Mouse (Mus musculus): ENCODE data around the gene Tpcn2. TPM values are rescaled to one million over a fixed set of nuclear protein-coding genes. Genes with fewer than 3 reads are reported as not detected.

Tpcn2 gene
- 12.6 and 17.1 TPM in 2 replicates for polyA plus RNA-seq (2012; rRNA removed)

DNA sequence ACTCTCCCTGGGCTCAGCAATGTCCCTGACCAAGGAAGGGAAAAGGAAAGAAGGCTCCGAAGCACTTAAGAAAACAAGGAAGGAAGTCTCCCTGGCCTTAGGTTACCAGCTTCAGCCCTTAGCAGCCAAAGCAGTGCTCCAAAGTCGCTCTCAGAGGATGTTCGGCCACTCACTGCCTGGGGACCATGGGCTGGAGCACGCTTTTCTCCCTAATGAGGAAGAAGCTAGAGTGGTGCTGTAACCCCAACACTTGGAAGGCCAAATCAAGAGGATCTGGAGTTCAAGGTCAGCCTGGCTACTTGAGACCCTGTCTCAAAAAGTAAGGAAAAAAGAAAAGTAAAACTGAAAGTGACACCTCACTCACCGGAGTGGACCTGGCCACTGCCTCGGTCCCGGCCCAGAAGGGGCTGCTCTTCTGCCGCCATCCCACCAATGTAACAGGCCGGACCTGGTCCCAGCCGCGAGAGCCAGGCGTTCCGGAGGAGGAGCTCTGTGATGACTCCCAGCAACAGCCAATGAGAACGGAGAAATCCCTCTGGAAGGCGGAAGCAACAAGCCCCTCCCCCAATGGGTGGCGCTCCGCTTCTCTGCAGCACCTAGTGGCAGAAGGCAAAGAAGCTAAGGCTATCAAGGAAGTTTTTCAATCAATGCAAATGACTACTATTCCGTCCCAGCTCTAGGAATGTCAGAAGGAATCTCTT is at the start of gene Tpcn2:
Tpcn2 (minus strand) TSS at position 525 of the 701 bp plus-strand sequence.
- WGBS = under 1% methylated on average over 18 of the region's 18 CpGs
- DNase-seq (ENCODE audit: low read depth, low spot score) = peak; percentile 90

DNA sequence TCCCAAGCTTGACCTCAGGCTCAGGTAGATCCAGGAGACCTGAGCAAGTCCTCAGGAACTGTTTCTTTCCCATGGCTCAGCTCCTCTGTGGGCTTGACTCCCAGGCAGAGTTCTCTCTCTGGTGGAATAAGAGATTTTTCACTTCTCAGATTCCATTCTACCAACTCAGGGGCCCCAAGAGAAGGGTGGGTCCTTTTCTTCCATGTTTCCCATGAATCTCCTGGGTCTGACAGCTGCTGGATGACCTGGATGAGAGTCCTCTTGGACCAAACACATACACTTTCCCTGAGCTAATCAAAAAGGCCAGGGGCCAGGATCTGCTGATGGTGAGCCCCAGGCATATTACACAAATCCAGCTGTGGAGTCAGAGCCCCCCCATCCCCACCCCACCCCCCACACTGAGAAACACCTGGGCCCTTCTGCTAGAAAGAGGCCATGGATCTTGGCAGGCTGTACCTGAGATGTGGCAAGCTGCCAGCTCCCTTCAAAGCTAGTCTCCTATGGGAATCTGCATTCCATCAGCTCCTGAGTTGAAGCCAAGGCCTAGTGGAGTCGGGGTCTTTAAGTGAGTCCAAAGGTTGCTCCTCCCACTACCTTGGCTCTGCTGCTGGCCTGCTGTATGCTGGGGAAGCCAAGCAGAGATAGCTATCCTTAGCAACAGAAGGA is 48.7 kb upstream of the Tpcn2 start:
- 23% methylated on average over 1 of the region's 1 CpGs for WGBS

DNA sequence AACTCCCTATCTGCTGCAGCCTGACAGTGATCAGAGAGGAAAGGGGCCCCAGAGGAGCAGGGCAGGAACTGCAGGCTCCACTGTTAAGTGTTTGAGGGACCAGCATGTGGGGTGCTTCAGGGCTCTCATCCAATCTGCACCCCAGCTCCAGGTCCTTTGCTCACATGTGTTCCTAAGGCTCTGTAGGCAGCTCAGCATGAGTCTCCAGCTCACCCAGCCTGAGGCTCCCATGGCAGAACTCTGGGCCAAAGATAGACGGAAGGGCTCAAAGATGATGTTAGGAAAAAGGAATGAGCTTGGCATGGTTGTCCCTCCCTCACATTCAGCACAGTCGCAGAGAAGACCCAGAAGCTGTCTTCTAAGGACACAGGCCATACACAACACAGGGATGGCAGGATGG is 46.8 kb upstream of the Tpcn2 start:
- 69% methylated on average over 2 of the region's 2 CpGs for WGBS
- DNase-seq (ENCODE audit: low read depth, low spot score) = no peak

More for the DNA sequence above, 48.7 kb upstream of the Tpcn2 start:
- no peak for DNase-seq (ENCODE audit: low read depth, low spot score)

DNA sequence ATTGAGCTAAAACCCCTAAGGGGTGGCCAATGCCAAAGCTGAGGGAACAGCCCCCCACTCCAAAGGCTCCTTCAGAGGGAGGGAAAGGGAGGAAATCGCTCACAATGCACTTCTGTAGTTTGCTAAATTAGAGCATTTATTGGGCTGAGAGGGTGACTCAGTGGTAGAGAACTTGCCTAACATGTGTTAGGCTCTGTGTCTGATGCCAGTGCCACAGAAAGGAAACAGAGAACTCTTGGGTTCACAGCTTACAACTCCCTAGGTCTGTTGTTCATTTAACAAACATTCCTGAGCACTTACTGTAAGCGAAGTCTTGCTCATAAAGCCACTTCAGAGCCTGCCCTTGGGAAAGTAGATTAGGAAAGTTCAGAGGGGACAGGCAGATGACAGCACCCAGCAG is 46.2 kb upstream of the Tpcn2 start:
- WGBS = 59% methylated on average over 2 of the region's 2 CpGs
- DNase-seq (ENCODE audit: low read depth, low spot score) = no peak

DNA sequence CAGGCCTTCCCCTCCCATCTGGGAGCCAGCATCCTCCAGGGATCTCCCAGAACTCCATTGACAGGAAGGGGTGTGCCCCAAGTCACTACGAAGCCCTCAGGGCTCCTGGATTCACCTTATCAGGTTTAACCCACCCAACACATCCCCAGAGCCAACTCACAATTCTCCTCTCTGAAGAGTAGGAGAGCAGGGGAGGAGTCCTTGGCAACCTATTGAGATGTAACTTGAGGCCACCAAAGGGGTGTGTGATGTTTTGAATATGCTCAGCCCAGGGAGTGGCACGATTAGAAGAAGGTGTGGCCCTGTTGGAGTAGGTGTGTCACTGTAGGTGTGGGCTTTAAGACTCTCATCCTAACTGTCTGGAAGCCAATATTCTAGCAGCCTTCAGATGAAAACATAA is 41.9 kb upstream of the Tpcn2 start:
- no peak for DNase-seq (ENCODE audit: low read depth, low spot score)
- 25% methylated on average over 2 of the region's 2 CpGs for WGBS

DNA sequence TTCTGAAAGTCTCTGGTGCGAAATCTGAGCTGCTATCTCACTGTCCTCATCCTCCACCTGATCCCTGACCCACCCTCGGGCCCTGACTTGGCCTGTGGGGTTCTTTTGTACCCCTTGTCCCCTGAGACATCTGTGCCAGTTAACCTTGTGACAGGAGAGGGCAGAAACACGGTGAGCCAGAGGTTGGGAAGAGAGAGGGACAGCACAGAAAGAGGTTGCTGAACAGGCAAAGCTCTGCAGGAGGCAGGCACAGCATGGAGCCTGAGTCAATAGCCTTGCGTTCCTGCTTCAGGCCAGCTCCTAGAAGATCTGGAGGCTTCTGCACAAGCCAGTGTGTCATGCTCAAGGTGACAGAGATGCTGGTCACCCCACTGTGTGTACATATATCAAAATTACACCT is 39.8 kb upstream of the Tpcn2 start:
- 45% methylated on average over 4 of the region's 4 CpGs for WGBS
- DNase-seq (ENCODE audit: low read depth, low spot score) = no peak

DNA sequence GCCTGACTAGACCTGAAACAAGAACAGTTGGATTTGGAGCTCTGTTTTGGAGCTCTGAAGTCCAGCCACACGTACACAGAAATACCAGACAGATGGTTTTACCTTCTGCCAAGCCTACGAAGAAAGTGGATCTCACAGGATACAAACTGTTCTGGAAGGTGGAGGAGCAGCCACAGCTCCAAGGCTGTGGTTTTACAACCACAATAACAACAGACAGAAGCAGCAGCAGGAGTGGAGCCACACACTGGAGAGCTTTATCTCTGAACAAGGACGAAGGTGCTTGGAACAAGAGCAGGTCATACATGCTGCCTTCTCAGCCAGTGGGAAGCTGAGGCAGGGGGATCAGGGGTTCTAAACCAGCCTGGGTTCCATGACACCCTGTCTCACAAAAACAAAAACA is 35.7 kb upstream of the Tpcn2 start:
- DNase-seq (ENCODE audit: low read depth, low spot score) = no peak
- WGBS = 43% methylated on average over 3 of the region's 3 CpGs

DNA sequence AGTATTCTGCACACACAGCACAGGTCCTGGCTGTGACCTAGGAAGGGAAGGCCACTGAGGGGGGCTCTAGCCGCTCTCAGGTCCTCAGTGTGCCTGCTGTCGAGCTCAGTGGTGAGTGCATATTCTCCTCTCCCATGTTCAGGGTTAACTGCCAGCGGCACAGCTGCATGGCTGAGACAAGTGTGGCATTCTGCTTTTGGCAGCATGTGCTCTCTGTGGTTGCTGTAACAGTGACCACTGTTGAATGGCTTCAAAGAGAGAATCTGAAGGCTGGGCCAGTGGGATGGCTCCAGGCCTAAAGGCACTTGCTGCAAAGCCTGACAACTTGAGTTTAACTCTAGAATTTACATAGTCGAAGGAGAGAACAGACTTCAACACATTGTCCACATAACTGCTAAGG is 33.7 kb upstream of the Tpcn2 start:
- whole genome bisulfite sequencing = 75% methylated on average over 4 of the region's 4 CpGs
- DNase-seq (ENCODE audit: low read depth, low spot score) = no peak

DNA sequence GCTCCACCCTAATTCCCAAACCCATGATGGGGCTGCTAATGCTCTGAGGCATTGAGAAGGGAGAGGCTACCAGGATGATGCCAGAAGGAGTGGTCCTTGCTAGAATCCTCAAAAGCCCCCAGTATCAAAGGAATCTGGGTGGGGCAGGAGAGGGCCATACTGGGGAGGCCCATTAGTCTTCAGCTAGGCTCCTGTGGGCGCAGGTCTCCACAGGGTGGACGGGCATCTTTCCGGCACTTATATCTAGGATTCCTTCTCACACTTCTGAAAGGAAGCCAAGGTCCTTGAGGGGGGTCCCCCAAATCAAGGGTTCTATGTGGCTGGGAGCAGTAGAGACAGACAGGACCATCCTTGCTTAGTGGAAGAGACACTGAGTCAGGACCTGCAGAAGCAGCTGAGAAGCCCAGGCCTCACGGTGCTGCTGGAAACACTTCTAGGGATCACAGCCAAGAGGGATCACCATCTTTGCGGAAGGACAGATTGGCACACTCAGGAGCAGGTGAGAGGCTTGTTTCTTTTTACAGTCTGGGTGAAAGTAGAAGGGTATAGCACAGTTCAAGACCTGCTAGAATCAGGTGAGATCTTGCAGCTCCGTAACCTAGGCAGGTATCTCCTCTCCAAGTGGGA is 31.1 kb upstream of the Tpcn2 start, which contains the start of gene Mrgprd:
Mrgprd (plus strand) TSS at position 51 of the 627 bp plus-strand sequence.
- DNase-seq (ENCODE audit: low read depth, low spot score) = no peak
- 83% methylated on average over 6 of the region's 6 CpGs for WGBS

DNA sequence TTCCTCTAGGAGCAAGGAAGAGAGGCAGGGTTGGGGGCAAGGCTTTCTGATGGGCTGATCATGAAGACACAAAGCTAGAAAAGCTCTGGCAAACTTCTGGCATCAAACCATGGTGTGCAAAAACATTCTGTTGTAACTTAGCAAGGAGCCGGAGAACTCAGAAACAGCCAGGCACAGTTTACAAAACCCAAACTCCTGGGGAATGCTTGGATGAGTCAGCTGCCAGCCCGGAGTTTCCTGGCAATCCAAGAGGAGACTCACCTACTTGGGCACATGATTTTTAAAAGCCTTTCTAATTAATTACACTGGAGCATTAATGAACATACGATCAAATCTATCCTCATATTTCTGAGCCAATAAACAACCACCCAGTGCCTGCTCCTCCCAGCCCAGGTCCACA is 28.3 kb upstream of the Tpcn2 start:
- DNase-seq (ENCODE audit: low read depth, low spot score) = no peak
- whole genome bisulfite sequencing = 74% methylated on average over 3 of the region's 3 CpGs

DNA sequence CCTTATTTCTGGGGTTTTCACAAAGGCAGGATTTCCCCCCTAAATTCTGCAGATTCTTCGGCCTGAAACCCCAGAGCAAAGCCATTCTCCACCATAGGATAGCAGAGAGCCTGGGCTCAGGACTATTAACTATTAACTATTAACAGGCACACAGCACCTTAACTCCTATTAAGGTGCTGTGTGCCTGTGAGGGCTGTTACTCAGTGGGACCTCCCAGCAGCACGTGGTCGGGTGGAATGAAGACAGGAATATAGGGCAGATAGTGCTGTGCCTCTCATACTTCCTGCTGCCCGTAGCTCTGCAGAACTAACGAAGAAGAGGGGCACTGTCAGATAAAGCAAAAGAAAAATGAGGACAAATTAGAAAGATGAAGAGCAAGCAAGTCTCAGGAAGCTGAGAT is 26.7 kb upstream of the Tpcn2 start:
- 54% methylated on average over 5 of the region's 5 CpGs for WGBS
- no peak for DNase-seq (ENCODE audit: low read depth, low spot score)

DNA sequence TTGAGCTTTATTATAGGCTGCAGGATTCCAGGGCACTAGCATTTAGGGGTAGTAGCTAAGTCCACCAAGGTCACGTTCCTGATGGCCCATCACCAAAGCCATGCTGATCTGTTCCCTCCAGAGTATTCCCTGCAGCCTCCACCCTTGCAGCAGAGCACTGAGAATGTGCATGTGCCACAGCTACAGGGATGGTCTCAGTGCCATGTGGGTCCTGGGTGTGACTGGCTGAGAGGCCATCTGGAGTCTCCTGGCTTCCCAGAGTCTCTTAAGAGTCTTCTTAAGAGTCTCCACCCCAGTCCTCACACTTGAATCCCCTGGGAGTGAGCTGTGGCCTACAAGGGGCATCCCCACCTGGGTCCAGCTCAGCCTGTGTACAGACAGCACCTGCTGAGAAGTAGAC is 26.1 kb upstream of the Tpcn2 start:
- no peak for DNase-seq (ENCODE audit: low read depth, low spot score)
- 71% methylated on average over 1 of the region's 1 CpGs for WGBS

DNA sequence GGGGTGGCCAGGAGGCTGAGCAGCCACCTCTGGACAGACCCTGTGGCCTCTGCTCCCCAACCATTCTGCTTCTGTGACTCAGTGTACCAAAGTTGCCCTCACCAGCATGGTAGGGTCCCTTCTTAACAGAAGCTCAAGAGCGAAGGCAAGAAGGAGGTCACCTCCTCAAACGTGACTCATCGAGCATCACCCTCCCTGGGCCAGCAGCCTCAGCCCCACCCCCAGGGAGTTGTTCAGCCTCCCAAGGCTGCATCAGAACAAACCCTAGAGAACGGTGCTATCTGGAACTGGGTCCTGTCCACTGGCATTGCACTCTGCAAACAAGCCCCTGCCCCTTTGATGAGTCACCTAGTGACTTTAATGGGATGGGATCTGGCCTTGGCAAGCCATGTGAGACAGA is 25.1 kb upstream of the Tpcn2 start:
- DNase-seq (ENCODE audit: low read depth, low spot score) = no peak
- WGBS = 21% methylated on average over 4 of the region's 4 CpGs

DNA sequence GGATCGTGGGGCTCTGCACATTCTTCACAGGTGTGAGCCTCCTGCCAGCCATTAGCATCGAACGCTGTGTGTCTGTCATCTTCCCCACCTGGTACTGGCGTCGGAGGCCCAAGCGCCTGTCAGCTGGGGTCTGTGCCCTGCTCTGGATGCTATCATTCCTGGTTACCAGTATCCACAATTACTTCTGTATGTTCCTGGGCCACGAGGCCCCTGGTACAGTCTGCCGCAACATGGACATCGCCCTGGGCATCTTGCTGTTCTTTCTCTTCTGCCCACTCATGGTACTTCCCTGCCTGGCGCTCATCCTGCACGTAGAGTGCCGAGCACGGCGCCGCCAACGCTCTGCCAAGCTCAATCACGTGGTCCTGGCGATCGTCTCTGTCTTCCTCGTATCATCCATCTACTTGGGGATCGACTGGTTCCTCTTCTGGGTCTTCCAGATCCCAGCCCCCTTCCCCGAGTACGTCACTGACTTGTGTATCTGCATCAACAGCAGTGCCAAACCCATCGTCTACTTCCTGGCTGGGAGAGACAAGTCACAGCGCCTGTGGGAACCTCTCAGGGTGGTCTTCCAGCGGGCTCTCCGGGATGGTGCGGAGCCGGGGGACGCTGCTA is 24.4 kb upstream of the Tpcn2 start:
- WGBS = 73% methylated on average over 30 of the region's 30 CpGs
- no peak for DNase-seq (ENCODE audit: low read depth, low spot score)

DNA sequence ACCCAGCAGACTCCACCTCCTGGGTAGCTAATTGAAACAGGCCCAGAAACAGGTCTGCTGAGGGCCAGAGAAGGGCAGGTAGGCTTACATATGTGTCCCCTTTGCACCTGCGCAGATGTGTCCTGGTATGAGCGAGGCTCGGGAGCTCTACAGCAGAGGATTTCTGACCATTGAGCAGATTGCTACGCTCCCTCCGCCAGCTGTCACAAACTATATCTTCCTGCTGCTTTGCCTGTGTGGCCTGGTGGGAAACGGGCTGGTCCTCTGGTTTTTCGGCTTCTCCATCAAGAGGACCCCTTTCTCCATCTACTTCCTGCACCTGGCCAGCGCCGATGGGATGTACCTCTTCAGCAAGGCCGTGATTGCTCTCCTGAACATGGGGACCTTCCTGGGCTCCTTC is 23.8 kb upstream of the Tpcn2 start:
- 93% methylated on average over 10 of the region's 10 CpGs for WGBS
- DNase-seq (ENCODE audit: low read depth, low spot score) = no peak

DNA sequence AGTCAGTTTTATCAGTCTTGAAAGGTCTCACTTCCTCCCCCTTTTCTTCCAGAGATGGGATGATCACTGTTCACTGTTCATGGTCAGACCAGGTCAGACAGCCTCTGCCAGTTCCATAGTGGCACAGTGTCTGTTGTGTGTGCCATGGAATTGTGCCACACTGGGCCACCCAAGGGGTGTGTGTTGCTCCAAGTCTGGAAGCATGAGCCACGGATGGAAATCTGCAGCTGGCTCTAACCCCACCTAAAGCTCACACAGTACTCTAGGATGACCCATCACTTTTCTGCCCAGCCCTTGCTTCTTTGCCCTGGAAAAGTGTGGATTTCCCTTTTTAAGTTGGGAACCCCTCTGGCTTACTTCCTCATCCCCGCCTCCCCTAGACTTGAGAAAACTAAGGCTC is 20.3 kb upstream of the Tpcn2 start:
- 68% methylated on average over 2 of the region's 2 CpGs for WGBS
- DNase-seq (ENCODE audit: low read depth, low spot score) = no peak

DNA sequence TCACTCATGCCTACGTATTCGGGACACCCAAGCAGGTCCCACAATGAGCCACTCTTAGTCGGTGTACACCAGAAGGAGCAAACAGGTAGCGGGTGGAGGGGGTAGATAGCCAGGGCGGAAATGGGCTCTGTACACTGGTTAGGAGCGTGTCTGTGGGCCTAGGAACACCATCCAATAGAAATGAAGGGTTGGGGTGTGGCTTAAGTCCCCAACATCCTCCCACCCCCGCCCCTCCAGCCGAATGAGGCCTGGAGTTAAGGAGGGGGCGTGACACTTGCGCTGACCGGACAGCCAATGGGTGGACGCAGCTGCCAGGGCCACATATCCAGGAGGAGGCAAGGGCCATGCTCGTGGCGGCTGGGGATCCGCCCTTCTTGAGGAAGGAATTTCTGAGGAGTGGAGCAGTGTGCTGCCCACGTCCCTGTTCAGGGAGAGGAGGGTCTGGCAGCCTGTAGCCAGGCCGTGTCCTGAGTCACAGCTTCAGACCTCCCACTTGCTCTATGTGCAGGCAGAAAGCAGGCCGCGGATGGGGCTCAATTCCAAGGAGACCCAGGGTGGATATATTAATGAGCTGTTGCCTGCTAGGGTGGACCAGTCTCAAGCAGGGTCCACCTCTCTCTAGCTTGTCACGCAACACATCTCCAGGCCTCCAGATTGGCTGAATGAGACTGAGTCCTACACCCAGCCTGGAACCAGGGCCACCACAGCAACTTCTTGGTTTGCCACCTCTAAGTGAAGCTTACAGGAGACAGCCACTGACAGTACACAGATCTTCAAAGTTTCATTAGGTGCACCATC is 18.9 kb upstream of the Tpcn2 start:
- no peak for DNase-seq (ENCODE audit: low read depth, low spot score)
- 21% methylated on average over 20 of the region's 20 CpGs for WGBS

DNA sequence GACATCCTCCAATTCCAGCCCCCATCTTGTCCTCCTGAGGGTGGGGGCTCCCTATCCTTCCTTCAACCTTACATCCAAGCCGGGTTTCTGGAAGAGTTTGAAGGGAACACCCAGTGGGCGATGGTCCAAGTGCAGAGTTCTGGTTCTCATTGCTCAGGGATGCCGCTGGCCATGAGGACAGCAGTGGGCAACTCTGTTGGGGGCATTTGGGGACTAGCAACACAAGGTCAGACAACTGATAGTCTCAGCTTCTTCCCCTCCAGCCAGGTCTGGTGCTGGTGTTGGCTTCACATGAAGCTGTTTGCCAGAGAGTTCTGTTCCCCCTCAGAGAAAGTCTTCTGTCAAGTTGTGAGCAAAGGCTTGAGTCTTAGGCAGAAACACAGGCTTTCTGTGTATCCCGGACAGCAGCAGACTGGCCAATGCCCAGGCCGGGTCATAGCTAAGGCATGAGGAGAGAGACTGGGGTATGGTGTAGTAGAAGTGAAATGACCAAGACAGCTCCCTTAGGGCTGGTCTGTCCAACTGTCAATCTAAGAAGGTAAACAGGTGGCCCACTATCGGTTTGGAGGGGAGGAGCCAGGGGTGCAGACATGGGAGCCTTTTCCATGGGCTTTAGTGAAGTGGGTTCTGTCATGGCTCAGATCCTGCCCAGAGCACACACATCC is 17.7 kb upstream of the Tpcn2 start:
- WGBS = 64% methylated on average over 6 of the region's 6 CpGs

DNA sequence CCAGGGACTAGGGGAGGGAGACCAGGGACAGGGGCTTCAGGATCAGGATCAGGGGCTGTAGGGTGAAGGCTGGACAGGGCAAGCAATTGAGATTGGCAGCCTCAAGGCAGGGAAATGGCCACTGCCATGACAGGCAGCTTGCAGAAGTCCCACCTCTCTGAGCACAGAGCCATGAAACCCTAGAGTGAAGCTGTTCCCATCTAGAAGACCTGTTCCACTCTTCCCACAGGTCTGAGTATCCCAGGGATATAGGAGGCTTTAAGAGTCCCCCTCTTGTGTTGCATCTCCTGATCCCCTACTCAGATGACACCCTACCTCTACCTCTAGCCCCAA is 17.2 kb upstream of the Tpcn2 start:
- no peak for DNase-seq (ENCODE audit: low read depth, low spot score)

More for the DNA sequence above, 17.7 kb upstream of the Tpcn2 start:
- no peak for DNase-seq (ENCODE audit: low read depth, low spot score)
